Mouse (Mus musculus): ENCODE measurements around the gene I0C0044D17Rik.

DNA sequence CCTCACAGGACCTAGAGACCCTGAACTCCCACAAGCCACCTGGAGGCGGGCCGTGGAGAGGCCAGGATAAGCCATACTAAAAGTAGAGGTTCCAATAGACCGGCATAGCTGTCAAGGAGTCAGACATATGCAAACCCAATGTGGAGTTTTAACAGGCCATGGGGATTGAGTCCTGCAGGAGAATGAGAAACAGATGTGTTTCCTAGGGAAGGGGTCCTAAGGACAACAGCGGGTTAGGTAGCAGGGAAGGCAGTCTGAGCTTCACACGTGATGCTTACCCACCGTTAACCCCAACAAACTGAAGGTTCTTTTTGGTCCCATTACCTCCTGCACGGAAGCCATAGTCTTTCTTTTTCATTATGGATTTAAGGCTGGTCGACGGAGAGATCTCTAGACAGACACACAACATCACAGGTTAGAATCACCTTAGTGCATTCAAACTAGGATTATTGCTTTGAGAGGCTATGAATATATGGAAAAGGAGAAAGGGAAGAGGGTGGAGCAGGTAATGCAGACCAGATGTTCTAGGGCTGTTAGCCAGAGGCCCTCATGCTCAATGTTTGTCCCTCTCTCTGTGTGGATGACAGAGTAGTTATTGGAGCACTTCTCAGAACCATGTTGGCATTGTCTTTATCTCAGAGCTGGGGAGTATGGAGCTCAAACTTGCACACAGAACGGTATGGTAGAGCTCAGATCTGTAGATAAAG, 46.8 kb downstream of the I0C0044D17Rik start:
- TF ChIP-seq CTCF (IDR thresholded peaks at IDR 0.05; ENCODE audit: extremely low read depth, insufficient read depth, low read length) (no peak), POLR2A (IDR thresholded peaks at IDR 0.05; ENCODE audit: extremely low read depth, insufficient read depth, low read length) (no peak)
